Mouse (Mus musculus) lung, postnatal 0 days (tissue): Measurements from ENCODE around the gene Iqcc.

Experiments used
- CTCF ChIP-seq: IDR thresholded peaks from 2 replicates; pipeline ENCODE4 v1.5.1; 2016; ENCODE audit warnings: antibody characterized with exemption, mild to moderate bottlenecking
- EP300 ChIP-seq: IDR thresholded peaks from 2 replicates; pipeline ENCODE4 v1.6.1; 2016; ENCODE audit warnings: antibody characterized with exemption, mild to moderate bottlenecking, control low read depth

DNA sequence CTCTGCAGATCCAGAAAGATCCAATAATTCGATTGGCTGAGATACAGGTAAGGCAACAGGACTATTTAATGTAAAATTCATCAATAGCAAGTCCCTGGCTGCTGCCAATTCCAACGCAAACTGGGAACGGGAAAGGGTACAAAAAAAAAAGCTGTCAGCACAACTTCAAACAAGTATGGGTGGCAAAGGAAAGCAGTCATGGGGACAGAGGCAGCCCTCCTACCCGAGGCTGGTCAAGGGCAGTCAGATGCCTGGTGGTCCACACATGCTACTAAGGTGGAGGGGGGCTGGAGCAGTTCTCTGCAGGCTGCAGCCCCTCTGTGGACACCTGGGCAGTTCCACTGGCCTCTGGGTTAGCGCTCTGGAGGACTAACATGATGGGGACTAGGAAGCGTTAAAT lies 7.1 kb upstream of the Iqcc start:
- no peak for TF ChIP-seq CTCF
- TF ChIP-seq EP300, result no peak
